Mouse (Mus musculus) liver, adult 2 months (tissue): ENCODE results near the gene Kdm5b.

Experiments
- CTCF ChIP-seq: fragments of 200-500 bp; IDR thresholded peaks from 2 replicates; pipeline ENCODE4 v1.5.1; 2011; ENCODE audit warnings: low read depth, low read length, control low read depth
- POLR2A ChIP-seq: fragments of 200-500 bp; IDR thresholded peaks from 2 replicates; pipeline ENCODE4 v1.6.1; 2011; ENCODE audit warnings: low read length, control low read depth; ENCODE audit not compliant: insufficient read depth; ENCODE audit errors: extremely low read depth

GRCm38 (mm10) chr1:134605670-134606069, 45.7 kb downstream of the Kdm5b start:
- TF ChIP-seq CTCF (no peak), POLR2A (no peak)
